Mouse (Mus musculus): ENCODE measurements at regions not wholly inside any gene's neighbourhood (a gene's known extent, or its start where the extent isn't known, plus 50 kb on each side); places are given as distances from the start of the nearest gene placed in this dataset.
"Not testable (repeated sequence)": the region's sequence is repeated elsewhere in the genome, so short reads cannot be mapped to it uniquely, and the experiment has no call there.

DNA sequence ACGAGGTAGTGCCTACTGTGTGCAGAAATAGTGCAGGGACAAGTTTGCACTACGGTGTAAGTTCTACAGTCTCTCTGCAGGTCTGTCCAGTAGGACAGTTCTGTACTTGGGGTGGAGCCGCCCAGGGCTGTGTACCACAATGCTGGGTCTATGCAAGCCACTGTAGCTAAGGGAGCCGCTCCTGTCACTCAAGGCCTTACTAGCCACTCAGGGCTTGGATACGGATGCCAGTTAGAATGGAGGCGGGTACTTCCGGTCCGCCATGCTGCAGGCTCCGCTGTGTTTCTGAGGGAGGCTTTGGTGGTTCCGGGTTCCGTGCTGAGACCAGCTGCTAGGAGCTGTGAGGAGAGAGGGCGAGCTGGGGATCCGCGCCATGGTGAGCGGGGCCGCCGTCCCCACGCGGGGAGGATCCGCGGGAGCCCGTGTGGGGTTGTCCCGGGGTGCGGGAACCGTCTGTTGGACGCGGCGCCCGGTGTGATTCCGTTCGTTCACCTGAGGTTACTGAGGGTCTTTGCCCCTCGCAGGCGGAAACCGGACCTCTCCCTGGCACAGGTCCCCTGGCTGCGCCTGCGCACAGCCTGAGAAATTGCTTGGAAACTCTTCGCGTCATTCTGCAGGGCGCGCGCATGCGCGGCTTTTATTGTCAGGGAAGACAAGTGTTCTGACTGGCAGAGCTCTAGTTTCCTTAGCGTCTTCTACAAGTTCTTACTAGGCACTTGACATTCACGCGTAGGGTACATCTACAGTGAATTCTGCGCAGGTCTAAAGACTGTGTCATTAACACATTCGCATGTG lies 51.0 kb upstream of the Zfp873 start:
- ATAC-seq = peak; percentile 99
- H3K4me1 ChIP-seq; H3K27me3 ChIP-seq (replicated peaks); H3K9me3 ChIP-seq (replicated peaks); H3K27ac ChIP-seq: not testable (repeated sequence)
- Histone ChIP-seq H3K9ac (peak overlapping the region; percentile 31), H3K4me3 (peak overlapping the region; percentile 53), H3K36me3 (peaks cover 16% of the 10 kb centered on the region; the same call in 1 of the 2 replicates), H3K4me2 (peak overlapping the region; percentile 59)
- WGBS (ENCODE audit: insufficient replicate concordance) = under 1% methylated on average over 14 of the region's 48 CpGs

Data from liver, embryonic 12.5 days (tissue).